14 mouse cellular contexts compared by ENCODE assay signal in genomic region chr17:45274894-45275293, GRCm38 (mm10).
DNase-seq lines count a peak whose midpoint lies in the region; ATAC-seq and TF ChIP-seq lines count a peak whose summit lies in the region.
"Had no signal": no experiment of that assay in that cellular context is flagged by ENCODE, and none has a peak within 500 bp of the region (broad histone marks: within the 10 kb centered on the region; RNA-seq: fewer than 3 reads in every experiment).

No protein-coding gene starts in this region.

- H3K4me3 ChIP-seq in cortical plate, adult 2 months (ENCODE audit: insufficient read depth, low read length) = no peak overlapping the region
- H3K4me3 ChIP-seq: liver, embryonic 13.5 days; neural tube, embryonic 12.5 days; stomach, embryonic 15.5 days had no signal

- TF ChIP-seq POLR2A in cortical plate, adult 2 months (IDR thresholded peaks at IDR 0.05; ENCODE audit: extremely low read depth, insufficient read depth, low read length) = no peak

- TF ChIP-seq CTCF in cortical plate, adult 2 months (IDR thresholded peaks at IDR 0.05; ENCODE audit: extremely low read depth, insufficient read depth, low read length) = peak; percentile 44

- ATAC-seq in inflammation-experienced regulatory T-cells, adult 6 months = no peak

- no peak overlapping the region for H3K27ac ChIP-seq in cortical plate, adult 2 months (ENCODE audit: insufficient read depth, low read length)
- H3K27ac ChIP-seq: liver, embryonic 13.5 days; neural tube, embryonic 12.5 days; stomach, embryonic 15.5 days had no signal

- H3K4me1 ChIP-seq in cortical plate, adult 2 months (ENCODE audit: control insufficient read depth, insufficient read depth, low read length) = no peaks in the 10 kb centered on the region
- H3K4me1 ChIP-seq: liver, embryonic 13.5 days had no signal

- peak; percentile 57 for DNase-seq in cerebellum, postnatal 10 days
- no peak for DNase-seq in cerebellum, postnatal 36 days
- peak; percentile 32 to 46 for DNase-seq in kidney, postnatal 4 days
- DNase-seq in kidney, adult 11 months = no peak
- peak; percentile 75 for DNase-seq in 3T3-L1 (ENCODE audit: low read depth, low spot score)
- DNase-seq in ovary, postnatal 10 days (ENCODE audit: low spot score) = no peak
- DNase-seq: cerebellum, adult 9-10 months; gastrocnemius, postnatal 14 days; liver, embryonic 13.5 days; right cerebral cortex, postnatal 25 days had no signal

Comparison
In these comparisons a context has a peak if more than half of its experiments do, and no peak if none do; other contexts are left out.
1. DNase-seq: peak in cerebellum, postnatal 10 days (2 of 2), kidney, postnatal 4 days (2 of 2) and 3T3-L1 (single experiment); none in cerebellum, postnatal 36 days (0 of 2), kidney, adult 11 months (single experiment) and ovary, postnatal 10 days (single experiment).